Mouse (Mus musculus) MEL (cell line): ENCODE results near the gene Cd24a.

Experiments
- CTCF ChIP-seq, 3 experiments: IDR thresholded peaks in 2 of 3; conservative IDR thresholded peaks in 1 of 3; 2 replicates each; pipeline ENCODE4 v1.5.1; 2011 to 2012; ENCODE audit warnings: low read length in 3 of 3, low read depth in 2 of 3, mild to moderate bottlenecking in 2 of 3, improper control_type of control experiment in 1 of 3, inconsistent platforms in 1 of 3, mixed read lengths in 1 of 3, moderate library complexity in 1 of 3; ENCODE audit not compliant: control insufficient read depth in 1 of 3, insufficient read depth in 1 of 3, poor library complexity in 1 of 3, severe bottlenecking in 1 of 3
- GATA1 ChIP-seq: IDR thresholded peaks from 2 replicates; pipeline ENCODE4 v1.6.1; 2011; ENCODE audit warnings: low read depth, low read length, improper control_type of control experiment
- MEF2A ChIP-seq: IDR thresholded peaks from 2 replicates; pipeline ENCODE4 v1.6.1; 2014; ENCODE audit warnings: low read depth, mild to moderate bottlenecking, inconsistent platforms, low read length, improper control_type of control experiment; ENCODE audit not compliant: poor library complexity, insufficient replicate concordance, severe bottlenecking; ENCODE audit errors: extremely low read depth
- MXI1 ChIP-seq: IDR thresholded peaks from 2 replicates; pipeline ENCODE4 v1.6.1; 2011; ENCODE audit warnings: mild to moderate bottlenecking, low read depth, low read length, improper control_type of control experiment
- UBTF ChIP-seq: IDR thresholded peaks from 2 replicates; pipeline ENCODE4 v1.6.1; 2012; ENCODE audit warnings: low read depth, mild to moderate bottlenecking, inconsistent platforms, low read length, improper control_type of control experiment, moderate library complexity, borderline replicate concordance; ENCODE audit not compliant: insufficient read depth

- TF ChIP-seq MEF2A (no peak), UBTF (no peak), CTCF (IDR thresholded peaks at IDR 0.05 in 2 of 3, conservative IDR thresholded peaks at IDR 0.05 in 1 of 3; ENCODE audit: control insufficient read depth in 1 of 3, insufficient read depth in 1 of 3, low read depth in 2 of 3, low read length in 3 of 3, poor library complexity in 1 of 3, severe bottlenecking in 1 of 3) (no peak), GATA1 (no peak), MXI1 (no peak)
Measured at GRCm38 (mm10) chr10:43541153-43541544, 36.9 kb upstream of the Cd24a start.
